Mouse (Mus musculus) MEL (cell line): ENCODE measurements around the gene Oxt.

Experiments
- CTCF ChIP-seq, 3 experiments: IDR thresholded peaks in 2 of 3; conservative IDR thresholded peaks in 1 of 3; 2 replicates each; pipeline ENCODE4 v1.5.1; 2011 to 2012; ENCODE audit warnings: low read length in 3 of 3, low read depth in 2 of 3, mild to moderate bottlenecking in 2 of 3, improper control_type of control experiment in 1 of 3, inconsistent platforms in 1 of 3, mixed read lengths in 1 of 3, moderate library complexity in 1 of 3; ENCODE audit not compliant: control insufficient read depth in 1 of 3, insufficient read depth in 1 of 3, poor library complexity in 1 of 3, severe bottlenecking in 1 of 3
- EP300 ChIP-seq, 2 experiments: IDR thresholded peaks; 2 replicates each; pipeline ENCODE4 v1.6.1; 2011; ENCODE audit warnings: improper control_type of control experiment in 2 of 2, low read length in 2 of 2, low read depth in 1 of 2, mild to moderate bottlenecking in 1 of 2
- MAX ChIP-seq: IDR thresholded peaks from 2 replicates; pipeline ENCODE4 v1.6.1; 2011; ENCODE audit warnings: low read length, improper control_type of control experiment
- NELFE ChIP-seq: IDR thresholded peaks from 2 replicates; pipeline ENCODE4 v1.6.1; 2011; ENCODE audit warnings: low read depth, low read length, improper control_type of control experiment
- POLR2A ChIP-seq, 2 experiments: IDR thresholded peaks; 2 replicates each; pipeline ENCODE4 v1.6.1; 2011 to 2012; ENCODE audit warnings: low read length in 2 of 2, mild to moderate bottlenecking in 2 of 2, control low read depth in 1 of 2, improper control_type of control experiment in 1 of 2, low read depth in 1 of 2, moderate library complexity in 1 of 2; ENCODE audit not compliant: control insufficient read depth in 1 of 2, insufficient read depth in 1 of 2, poor library complexity in 1 of 2
- SMC3 ChIP-seq: IDR thresholded peaks from 2 replicates; pipeline ENCODE4 v1.6.1; 2011; ENCODE audit warnings: low read depth, low read length, improper control_type of control experiment
- TAL1 ChIP-seq: IDR thresholded peaks from 2 replicates; pipeline ENCODE4 v1.6.1; 2012; ENCODE audit warnings: mild to moderate bottlenecking, inconsistent platforms, low read length, moderate library complexity, mixed read lengths
- USF1 ChIP-seq: IDR thresholded peaks from 2 replicates; pipeline ENCODE4 v1.6.1; 2014; ENCODE audit warnings: low read depth, mild to moderate bottlenecking, inconsistent platforms, low read length, improper control_type of control experiment, moderate library complexity
- ZNF384 ChIP-seq: IDR thresholded peaks from 2 replicates; pipeline ENCODE4 v1.6.1; 2012; ENCODE audit warnings: low read depth, mild to moderate bottlenecking, inconsistent platforms, low read length, improper control_type of control experiment

DNA sequence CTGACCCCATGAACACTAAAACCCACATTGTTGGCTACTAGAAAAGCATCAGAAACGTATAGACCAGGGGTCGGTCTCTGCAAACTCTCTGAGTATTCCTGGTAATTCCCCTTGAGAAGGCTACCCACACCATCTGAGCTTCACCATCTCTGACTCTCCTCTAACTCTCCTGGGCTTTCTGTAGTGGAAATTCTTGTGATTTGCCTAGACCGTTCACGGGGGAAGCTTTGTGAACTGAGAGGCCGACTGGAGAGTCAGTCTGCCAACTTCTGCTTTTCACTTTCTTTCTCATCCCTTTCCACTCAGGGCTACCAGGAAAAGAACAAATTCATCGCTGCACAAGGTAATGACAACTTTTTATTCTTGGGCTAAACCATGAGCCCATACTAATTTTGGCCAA is 41.0 kb upstream of the Oxt start:
- TF ChIP-seq NELFE (no peak), SMC3 (no peak), EP300 (IDR thresholded peaks at IDR 0.05; ENCODE audit: low read depth in 1 of 2, low read length in 2 of 2) (no peak), ZNF384 (no peak), CTCF (IDR thresholded peaks at IDR 0.05 in 2 of 3, conservative IDR thresholded peaks at IDR 0.05 in 1 of 3; ENCODE audit: control insufficient read depth in 1 of 3, insufficient read depth in 1 of 3, low read depth in 2 of 3, low read length in 3 of 3, poor library complexity in 1 of 3, severe bottlenecking in 1 of 3) (no peak), POLR2A (IDR thresholded peaks at IDR 0.05; ENCODE audit: control insufficient read depth in 1 of 2, insufficient read depth in 1 of 2, low read depth in 1 of 2, low read length in 2 of 2, poor library complexity in 1 of 2) (no peak), MAX (no peak), USF1 (no peak), TAL1 (no peak)
